Mouse (Mus musculus): Measurements from ENCODE around the gene Fblim1.
A peak's percentile ranks its signal among the peaks of the same experiment; 100 is the strongest.

Fblim1 gene

GRCm38 (mm10) chr4:141539213-141539767, 66.6 kb downstream of the Fblim1 start:
- DNase-seq (ENCODE audit: low spot score): no peak

- DNase-seq (ENCODE audit: low spot score): peak; percentile 91
Observed at GRCm38 (mm10) chr4:141538408-141539212, 67.3 kb downstream of the Fblim1 start, which contains the start of gene Spen. Gene Spen, minus strand, starts transcription at chr4:141538597.

DNA sequence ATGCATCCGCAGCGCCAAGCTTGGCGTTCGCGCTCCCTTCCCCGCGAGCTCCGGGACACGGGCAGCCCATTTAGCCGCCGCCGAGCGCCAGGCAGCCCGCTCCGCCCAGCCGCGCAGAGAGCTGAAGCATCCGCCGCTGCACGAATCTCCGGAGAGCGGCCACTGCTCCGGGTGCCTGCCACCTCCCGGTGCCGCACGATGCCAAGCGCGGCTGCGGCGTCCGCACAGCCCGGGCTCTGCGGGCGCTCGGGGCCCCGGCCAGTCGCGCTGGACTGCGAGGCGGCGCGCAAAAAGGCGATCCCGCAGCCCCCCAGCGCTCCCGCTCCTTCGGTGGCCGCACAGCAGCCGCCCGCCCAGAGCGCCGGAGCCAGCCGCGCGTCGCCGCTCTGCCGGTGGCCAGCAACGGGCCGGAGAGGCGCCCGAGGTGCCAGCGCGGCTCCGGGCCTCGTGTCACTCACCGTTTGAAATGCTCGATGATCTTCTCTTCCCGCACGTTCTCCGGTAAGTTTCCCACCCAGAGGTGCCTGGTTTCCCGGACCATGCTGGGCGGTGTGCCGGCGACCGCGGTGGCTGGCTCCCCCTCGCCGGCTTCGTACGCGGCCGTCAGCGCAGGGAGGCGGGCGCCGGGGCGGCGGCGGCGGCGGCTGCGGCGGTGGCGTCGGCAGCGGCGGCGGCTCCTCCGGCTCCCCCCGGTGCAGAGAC, 68.0 kb downstream of the Fblim1 start:
- DNase-seq (ENCODE audit: low spot score): no peak

DNA sequence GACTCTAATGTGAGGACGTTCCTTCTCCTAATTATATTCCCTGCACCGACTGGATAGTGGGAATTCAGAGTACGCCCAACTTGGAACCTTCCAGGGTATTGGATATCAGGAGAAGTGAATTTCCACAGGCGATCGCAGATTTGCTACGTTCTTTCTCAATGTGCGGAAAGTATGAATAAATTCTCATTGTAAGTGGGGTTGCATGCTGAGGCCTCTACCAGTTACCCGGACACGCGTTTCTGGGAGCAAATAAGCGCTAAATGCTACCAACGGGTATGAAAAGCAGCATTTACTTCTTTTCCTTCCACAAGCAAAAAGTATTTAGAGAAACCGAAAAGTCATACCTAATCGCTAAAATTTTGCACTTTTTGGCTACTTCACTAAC, 68.7 kb downstream of the Fblim1 start:
- no peak for DNase-seq (ENCODE audit: low spot score)

DNA sequence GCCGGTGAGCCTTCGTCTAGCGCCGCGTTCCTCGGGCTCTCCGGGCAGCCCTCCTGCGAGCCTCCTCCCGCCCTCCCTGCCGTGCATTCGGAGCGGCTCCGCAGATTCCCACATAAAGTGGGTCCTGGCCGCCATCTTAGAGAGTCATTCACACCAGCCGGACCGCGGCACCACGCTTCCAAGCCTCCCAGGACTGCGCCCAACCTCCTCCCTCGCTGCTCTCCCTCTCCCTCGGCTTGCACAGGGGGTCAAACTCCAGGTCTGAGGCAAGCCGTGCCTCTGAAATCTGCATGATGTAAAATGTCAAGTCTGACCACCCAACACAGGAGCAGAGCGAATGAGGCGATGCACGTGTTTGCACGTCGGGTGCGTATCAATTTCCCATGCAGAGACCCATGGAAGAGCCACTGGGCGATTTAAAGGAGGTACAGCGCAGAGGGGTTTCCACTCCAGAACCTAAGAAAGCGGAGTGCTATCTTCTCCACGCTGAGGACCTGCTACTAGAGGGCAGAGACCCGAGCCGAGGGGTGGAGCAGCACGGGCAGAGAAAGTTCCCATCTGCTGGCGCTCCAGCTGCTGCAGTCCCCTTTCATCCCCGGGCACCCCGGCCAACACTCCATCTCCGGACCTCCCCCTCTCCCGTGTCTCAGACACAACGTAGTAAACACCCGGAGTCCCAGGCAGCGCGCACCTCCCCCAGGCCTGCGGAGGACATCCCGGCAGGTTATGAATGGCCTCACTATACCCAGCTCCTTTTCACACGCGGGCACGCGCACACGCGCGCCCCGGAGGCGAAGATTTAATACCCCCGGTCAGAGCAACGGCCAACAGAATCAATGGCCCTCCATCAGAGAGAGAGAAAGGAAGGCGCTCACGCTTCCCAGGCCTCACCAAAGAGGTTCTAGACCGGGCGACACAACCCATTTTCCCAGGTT, 69.3 kb downstream of the Fblim1 start:
- DNase-seq (ENCODE audit: low spot score): no peak

DNA sequence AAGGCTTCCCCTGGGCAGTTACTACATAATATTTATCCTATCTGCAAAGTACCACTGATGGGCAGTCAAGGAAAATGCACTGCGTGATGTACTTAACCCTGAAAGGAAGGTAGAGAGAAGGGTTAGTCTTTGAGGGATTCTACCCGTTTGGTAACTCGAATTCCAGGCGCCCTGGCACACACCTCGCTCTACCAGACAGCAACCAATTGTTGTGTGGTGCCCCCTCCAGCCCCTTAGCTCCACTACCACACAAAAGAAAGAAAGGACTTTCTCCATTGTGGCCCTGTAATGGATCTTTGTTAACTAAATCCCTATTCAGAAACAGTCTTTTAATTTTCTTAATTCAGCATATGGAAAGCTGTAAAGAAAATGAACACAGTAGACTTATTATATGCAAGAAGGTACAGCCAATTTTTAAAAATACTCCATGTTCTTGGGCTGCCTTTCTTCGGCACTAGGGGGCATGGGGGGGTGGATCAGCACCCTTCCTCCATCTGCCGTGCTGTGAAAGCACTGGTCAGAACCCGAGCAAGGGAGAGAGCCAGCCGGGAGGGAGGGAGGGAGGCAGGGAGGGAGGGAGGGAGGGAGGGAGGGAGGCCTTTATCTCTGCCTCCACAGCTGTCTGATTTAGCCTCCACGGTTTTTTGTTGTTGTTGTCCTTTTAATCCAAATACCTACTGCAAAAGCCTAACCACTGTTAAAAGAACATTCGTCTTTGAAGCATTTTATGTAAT, 70.8 kb downstream of the Fblim1 start:
- DNase-seq (ENCODE audit: low spot score): no peak

DNA sequence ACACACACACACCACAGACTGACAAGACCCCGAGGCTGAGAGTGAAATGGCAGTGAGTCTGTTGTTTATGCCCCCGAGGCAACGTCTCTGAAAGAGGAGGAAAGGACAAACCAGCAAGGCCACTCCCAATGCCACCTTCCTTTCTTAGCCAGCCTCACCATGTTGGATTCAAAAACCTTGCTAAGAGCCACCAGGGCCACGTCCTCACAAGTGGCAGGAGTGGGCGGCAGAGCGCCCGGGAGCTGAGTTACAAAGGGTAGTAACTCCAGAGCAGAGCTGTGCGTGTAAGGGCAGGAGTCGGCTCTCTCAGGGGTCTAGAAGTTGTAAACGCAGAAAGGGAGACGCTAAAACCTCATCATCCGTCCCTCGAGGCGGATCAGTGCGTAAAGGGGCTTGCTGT, 74.9 kb downstream of the Fblim1 start:
- DNase-seq (ENCODE audit: low spot score): no peak

GRCm38 (mm10) chr4:141528938-141529337, 77.0 kb downstream of the Fblim1 start:
- no peak for DNase-seq (ENCODE audit: low spot score)

- no peak for DNase-seq (ENCODE audit: low spot score)
Observed at GRCm38 (mm10) chr4:141526936-141527650, 78.8 kb downstream of the Fblim1 start.

Data from ovary, postnatal 14 days (tissue).